Mouse (Mus musculus): Measurements from ENCODE around the gene Prss44.

DNA sequence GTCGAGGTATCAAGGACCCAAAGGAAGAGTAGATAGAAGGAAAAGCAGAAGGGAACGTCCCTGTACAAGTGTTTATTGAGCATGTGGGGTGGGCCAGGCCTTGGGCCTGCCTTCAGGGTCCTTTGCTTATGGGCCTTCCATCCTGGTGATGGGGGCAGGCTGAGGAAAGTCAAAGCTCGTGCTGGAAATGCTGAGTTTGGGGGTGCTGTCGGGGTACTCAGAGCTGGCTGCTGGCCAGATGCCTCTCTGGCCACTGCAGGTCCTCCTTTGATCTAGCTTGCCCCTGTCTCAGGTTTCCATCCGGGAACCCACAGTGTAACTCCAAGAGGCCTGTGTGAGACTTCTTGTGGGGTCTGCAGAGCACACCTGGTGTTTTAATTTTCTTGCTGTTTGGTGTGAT is 44.7 kb downstream of the Prss44 start:
- TF ChIP-seq CTCF (IDR thresholded peaks at IDR 0.05; ENCODE audit: control insufficient read depth, insufficient read depth, insufficient read length) (no peak), USF1 (IDR thresholded peaks at IDR 0.05; ENCODE audit: low read depth) (no peak), MAX (IDR thresholded peaks at IDR 0.05) (no peak), MYOG (IDR thresholded peaks at IDR 0.05; ENCODE audit: control insufficient read depth, extremely low read depth, insufficient read length) (no peak), MYOD1 (IDR thresholded peaks at IDR 0.05; ENCODE audit: control insufficient read depth, insufficient read length, low read depth) (no peak)

Data from C2C12 (cell line).